8 mouse cellular contexts compared by ENCODE assay signal in genomic region chr7:68129546-68130253, GRCm38 (mm10).
A peak's percentile ranks its signal among the peaks of the same experiment; 100 is the strongest.
DNase-seq lines count a peak whose midpoint lies in the region; ATAC-seq lines count a peak whose summit lies in the region.

No protein-coding gene starts in this region.

- H3K4me2 ChIP-seq in hindbrain, embryonic 13.5 days: peak overlapping the region; percentile 78

- H3K27ac ChIP-seq in hindbrain, embryonic 13.5 days: peak overlapping the region; percentile 98

- peak overlapping the region; percentile 59 for H3K4me3 ChIP-seq in hindbrain, embryonic 13.5 days

- peak; percentile 92 for DNase-seq in MN1 (ENCODE audit: low spot score)
- DNase-seq in cerebellum, adult 9-11 months: peak; percentile 94
- peak; percentile 78 to 87 for DNase-seq in frontal cortex, postnatal 10 days (ENCODE audit: low spot score in 2 of 2)
- peak; percentile 89 to 91 for DNase-seq in layer of hippocampus, postnatal 36 days
- peak; percentile 95 for DNase-seq in lung, postnatal 36 days
- peak; percentile 96 for DNase-seq in retina, postnatal 1 day
- DNase-seq in urinary bladder, adult 18-20 months (ENCODE audit: low spot score in 2 of 2): peak; percentile 80 to 89

- no peaks in the 10 kb centered on the region for H3K36me3 ChIP-seq in hindbrain, embryonic 13.5 days

- H3K9ac ChIP-seq in hindbrain, embryonic 13.5 days: peak overlapping the region; percentile 79

- H3K27me3 ChIP-seq in hindbrain, embryonic 13.5 days: no peaks in the 10 kb centered on the region

- peaks cover 74% of the 10 kb centered on the region for H3K4me1 ChIP-seq in hindbrain, embryonic 13.5 days (replicated peaks)

- WGBS in hindbrain, embryonic 13.5 days: 1% methylated on average over 19 of the region's 19 CpGs

- ATAC-seq in hindbrain, embryonic 13.5 days (ENCODE audit: low FRiP score): peak; percentile 50

- H3K9me3 ChIP-seq in hindbrain, embryonic 13.5 days: no peaks in the 10 kb centered on the region

Comparison
In these comparisons a context has a peak if more than half of its experiments do, and no peak if none do; other contexts are left out.
1. Peak in every context shown above with its lines: DNase-seq, ATAC-seq, H3K4me3 ChIP-seq and H3K27ac ChIP-seq.